Mouse (Mus musculus) E14TG2a.4 (cell line): ENCODE measurements around the gene Notch2.

Source experiments
- H3K27me3 ChIP-seq: 2 replicates; pipeline ENCODE4 v1.6.1; 2014; ENCODE audit warnings: low read length, control low read depth; ENCODE audit not compliant: insufficient read depth
- H3K36me3 ChIP-seq: 2 replicates; pipeline ENCODE4 v1.6.1; 2014; ENCODE audit warnings: low read length, control low read depth; ENCODE audit not compliant: insufficient read depth
- H3K4me1 ChIP-seq: replicated peaks from 2 replicates; pipeline ENCODE4 v1.6.1; 2014; ENCODE audit warnings: low read depth, low read length, control low read depth
- H3K4me3 ChIP-seq: replicated peaks from 2 replicates; pipeline ENCODE4 v1.5.1; 2014; ENCODE audit warnings: mild to moderate bottlenecking, low read length
- H3K9me3 ChIP-seq: 2 replicates; pipeline ENCODE4 v1.6.1; 2014; ENCODE audit warnings: low read length, control low read depth
- CTCF ChIP-seq: conservative IDR thresholded peaks from 2 replicates; pipeline ENCODE4 v1.5.1; 2014; ENCODE audit warnings: low read length
- NANOG ChIP-seq: IDR thresholded peaks from 2 replicates; pipeline ENCODE4 v1.6.1; 2014; ENCODE audit warnings: borderline replicate concordance, low read length, mixed read lengths
- POU5F1 ChIP-seq: IDR thresholded peaks from 2 replicates; pipeline ENCODE4 v1.6.1; 2014; ENCODE audit warnings: low read length, borderline replicate concordance

The Notch2 gene

GRCm38 (mm10) chr3:98151016-98151415 is 137.7 kb downstream of the Notch2 start:
- Histone ChIP-seq H3K4me3 (no peak overlapping the region), H3K9me3 (peaks cover 6% of the 10 kb centered on the region), H3K27me3 (no peaks in the 10 kb centered on the region), H3K4me1 (peaks cover 6% of the 10 kb centered on the region), H3K36me3 (peaks cover 28% of the 10 kb centered on the region)
- TF ChIP-seq POU5F1 (no peak), CTCF (no peak), NANOG (no peak)

- Histone ChIP-seq H3K36me3 (peaks cover 4% of the 10 kb centered on the region; the same call in 1 of the 2 replicates), H3K4me1 (no peaks in the 10 kb centered on the region), H3K9me3 (peaks cover 2% of the 10 kb centered on the region), H3K4me3 (no peak overlapping the region), H3K27me3 (no peaks in the 10 kb centered on the region)
- no peak for TF ChIP-seq POU5F1
- TF ChIP-seq NANOG = no peak
- TF ChIP-seq CTCF = no peak
Measured at GRCm38 (mm10) chr3:98153460-98153859, 140.1 kb downstream of the Notch2 start.

- Histone ChIP-seq H3K36me3 (no peaks in the 10 kb centered on the region), H3K4me3 (no peak overlapping the region), H3K27me3 (no peaks in the 10 kb centered on the region; the same call in 1 of the 2 replicates), H3K4me1 (0 out of 2 replicates have a peak, but pooled peaks cover 3% of the 10 kb centered on the region), H3K9me3 (no peaks in the 10 kb centered on the region)
- TF ChIP-seq NANOG (no peak), CTCF (no peak), POU5F1 (no peak)
Measured at GRCm38 (mm10) chr3:98156158-98156557, 142.8 kb downstream of the Notch2 start.

GRCm38 (mm10) chr3:98157073-98157472 is 143.7 kb downstream of the Notch2 start:
- H3K4me1 ChIP-seq = 0 out of 2 replicates have a peak, but pooled peaks cover 3% of the 10 kb centered on the region
- no peaks in the 10 kb centered on the region for H3K36me3 ChIP-seq
- no peaks in the 10 kb centered on the region for H3K9me3 ChIP-seq
- no peaks in the 10 kb centered on the region; the same call in 1 of the 2 replicates for H3K27me3 ChIP-seq
- H3K4me3 ChIP-seq = no peak overlapping the region
- TF ChIP-seq CTCF (no peak), NANOG (no peak), POU5F1 (no peak)

- Histone ChIP-seq H3K9me3 (no peaks in the 10 kb centered on the region), H3K4me1 (0 out of 2 replicates have a peak, but pooled peaks cover 3% of the 10 kb centered on the region), H3K4me3 (no peak overlapping the region), H3K36me3 (no peaks in the 10 kb centered on the region), H3K27me3 (no peaks in the 10 kb centered on the region; the same call in 1 of the 2 replicates)
- TF ChIP-seq POU5F1 (no peak), NANOG (no peak), CTCF (no peak)
Measured at GRCm38 (mm10) chr3:98157585-98157984, 144.3 kb downstream of the Notch2 start.

GRCm38 (mm10) chr3:98158646-98159045 is 145.3 kb downstream of the Notch2 start:
- Histone ChIP-seq H3K9me3 (no peaks in the 10 kb centered on the region), H3K4me3 (no peak overlapping the region), H3K27me3 (no peaks in the 10 kb centered on the region; the same call in 1 of the 2 replicates), H3K4me1 (0 out of 2 replicates have a peak, but pooled peaks cover 3% of the 10 kb centered on the region), H3K36me3 (no peaks in the 10 kb centered on the region)
- no peak for TF ChIP-seq POU5F1

- Histone ChIP-seq H3K36me3 (no peaks in the 10 kb centered on the region), H3K27me3 (no peaks in the 10 kb centered on the region; the same call in 1 of the 2 replicates), H3K4me1 (0 out of 2 replicates have a peak, but pooled peaks cover 3% of the 10 kb centered on the region), H3K4me3 (no peak overlapping the region), H3K9me3 (no peaks in the 10 kb centered on the region)
- TF ChIP-seq CTCF (no peak), POU5F1 (no peak), NANOG (no peak)
Measured at GRCm38 (mm10) chr3:98159289-98159688, 146.0 kb downstream of the Notch2 start.

- Histone ChIP-seq H3K9me3 (no peaks in the 10 kb centered on the region), H3K36me3 (no peaks in the 10 kb centered on the region), H3K27me3 (no peaks in the 10 kb centered on the region; the same call in 1 of the 2 replicates), H3K4me1 (0 out of 2 replicates have a peak, but pooled peaks cover 3% of the 10 kb centered on the region), H3K4me3 (no peak within 1 kb of the TSS)
- TF ChIP-seq POU5F1 (no peak), NANOG (no peak), CTCF (no peak)
Measured at GRCm38 (mm10) chr3:98160330-98160729, 147.0 kb downstream of the Notch2 start, which contains the start of gene Adam30. Gene Adam30, plus strand, starts transcription at chr3:98160630.

- no peaks in the 10 kb centered on the region for H3K36me3 ChIP-seq
- H3K4me1 ChIP-seq = no peaks in the 10 kb centered on the region
- H3K9me3 ChIP-seq = peaks cover 19% of the 10 kb centered on the region
- no peak for TF ChIP-seq POU5F1
- TF ChIP-seq CTCF = no peak
- TF ChIP-seq NANOG = no peak
- no peak overlapping the region for H3K4me3 ChIP-seq
- H3K27me3 ChIP-seq = peaks cover 5% of the 10 kb centered on the region; the same call in 1 of the 2 replicates
Measured at GRCm38 (mm10) chr3:98178340-98178739, 165.0 kb downstream of the Notch2 start.
